Mouse (Mus musculus) erythroblast, embryonic 14.5 days (primary cell): ENCODE measurements around the gene Tnni3k.

Experiments
- GATA1 ChIP-seq: IDR thresholded peaks from 2 replicates; pipeline ENCODE4 v1.6.1; 2012; ENCODE audit warnings: low read length, inconsistent platforms, mixed read lengths
- TAL1 ChIP-seq: IDR thresholded peaks from 3 replicates; pipeline ENCODE4 v1.6.1; 2012; ENCODE audit warnings: low read length, inconsistent platforms, mixed read lengths

- TF ChIP-seq GATA1 (no peak), TAL1 (no peak)
These were observed 294.1 kb downstream of the Tnni3k start for GRCm38 (mm10) chr3:154761108-154761507.
